Mouse (Mus musculus) CH12.LX (cell line): ENCODE results near the gene Trpc4ap. TPM values are rescaled to one million over a fixed set of nuclear protein-coding genes. Genes with fewer than 3 reads are reported as not detected.

Experiments used
- DNase-seq: peaks from one replicate; pipeline ENCODE4 v3.0.0-alpha.2; 2013; ENCODE audit errors: extremely low read depth
- H3K27ac ChIP-seq: 2 replicates; pipeline ENCODE4 v1.5.1; 2012; ENCODE audit warnings: low read depth, mild to moderate bottlenecking, control low read depth, moderate library complexity; ENCODE audit not compliant: insufficient read depth
- H3K27me3 ChIP-seq: replicated peaks from 2 replicates; pipeline ENCODE3; 2012; ENCODE audit warnings: inconsistent platforms
- H3K36me3 ChIP-seq, 2 experiments: replicated peaks in 1 of 2; 2 replicates each; pipeline versions ENCODE3 to v1.6.1; 2012; ENCODE audit warnings: inconsistent platforms in 1 of 2, low read length in 1 of 2, mild to moderate bottlenecking in 1 of 2, mixed read lengths in 1 of 2, moderate library complexity in 1 of 2; ENCODE audit not compliant: control insufficient read depth in 1 of 2, insufficient read depth in 1 of 2
- H3K4me1 ChIP-seq, 2 experiments: 2 replicates each; pipeline ENCODE4 v1.6.1; 2012; ENCODE audit warnings: inconsistent platforms in 1 of 2, moderate library complexity in 1 of 2; ENCODE audit not compliant: insufficient read depth in 2 of 2, control insufficient read depth in 1 of 2
- H3K4me2 ChIP-seq: 2 replicates; pipeline ENCODE4 v1.6.1; 2012; ENCODE audit warnings: low read depth, mild to moderate bottlenecking, control low read depth; ENCODE audit not compliant: poor library complexity, insufficient read depth, severe bottlenecking
- H3K4me3 ChIP-seq, 3 experiments: fragments of 150-350 bp in 1 of 3; sonication (generic) in 1 of 3; replicated peaks in 1 of 3; 2 replicates each; pipeline versions ENCODE3 to v1.5.1; 2011 to 2012; ENCODE audit warnings: low read depth in 2 of 3, low read length in 2 of 3, mild to moderate bottlenecking in 2 of 3, moderate library complexity in 2 of 3, control low read depth in 1 of 3, improper control_type of control experiment in 1 of 3, inconsistent platforms in 1 of 3, mixed read lengths in 1 of 3; ENCODE audit not compliant: poor library complexity in 1 of 3
- H3K79me2 ChIP-seq: replicated peaks from 2 replicates; pipeline ENCODE4 v1.6.1; 2012; ENCODE audit warnings: mild to moderate bottlenecking, moderate library complexity; ENCODE audit not compliant: control insufficient read depth, poor library complexity, insufficient read depth, severe bottlenecking; ENCODE audit errors: extremely low read depth
- H3K9ac ChIP-seq: 2 replicates; pipeline ENCODE4 v1.6.1; 2012; ENCODE audit warnings: low read depth, mild to moderate bottlenecking, control low read depth, moderate library complexity; ENCODE audit not compliant: insufficient read depth
- H3K9me3 ChIP-seq: replicated peaks from 2 replicates; pipeline ENCODE3; 2012; ENCODE audit warnings: low read length, inconsistent platforms, mixed read lengths
- BHLHE40 ChIP-seq: IDR thresholded peaks from 2 replicates; pipeline ENCODE4 v1.6.1; 2011; ENCODE audit warnings: mild to moderate bottlenecking, low read depth, low read length, improper control_type of control experiment
- CHD2 ChIP-seq: IDR thresholded peaks from 2 replicates; pipeline ENCODE4 v1.6.1; 2011; ENCODE audit warnings: low read length, improper control_type of control experiment
- CTCF ChIP-seq, 2 experiments: IDR thresholded peaks in 1 of 2; conservative IDR thresholded peaks in 1 of 2; 2 replicates each; pipeline ENCODE4 v1.5.1; 2011 to 2012; ENCODE audit warnings: low read depth in 2 of 2, low read length in 2 of 2, improper control_type of control experiment in 1 of 2, inconsistent platforms in 1 of 2, mild to moderate bottlenecking in 1 of 2, moderate library complexity in 1 of 2
- E2F4 ChIP-seq: IDR thresholded peaks from 2 replicates; pipeline ENCODE4 v1.6.1; 2011; ENCODE audit warnings: low read depth, low read length, improper control_type of control experiment; ENCODE audit not compliant: insufficient replicate concordance
- EP300 ChIP-seq: IDR thresholded peaks from 2 replicates; pipeline ENCODE4 v1.6.1; 2011; ENCODE audit warnings: low read length, improper control_type of control experiment
- ETS1 ChIP-seq: conservative IDR thresholded peaks from 2 replicates; pipeline ENCODE4 v1.6.1; 2012; ENCODE audit warnings: low read depth, mild to moderate bottlenecking, inconsistent platforms, low read length, improper control_type of control experiment, moderate library complexity
- GABPA ChIP-seq: IDR thresholded peaks from 2 replicates; pipeline ENCODE4 v1.6.1; 2012; ENCODE audit warnings: low read depth, low read length, improper control_type of control experiment, inconsistent platforms; ENCODE audit not compliant: insufficient replicate concordance
- HCFC1 ChIP-seq: IDR thresholded peaks from 2 replicates; pipeline ENCODE4 v1.6.1; 2012; ENCODE audit warnings: low read depth, mild to moderate bottlenecking, inconsistent platforms, low read length, improper control_type of control experiment
- IRF4 ChIP-seq: IDR thresholded peaks from 2 replicates; pipeline ENCODE4 v1.6.1; 2014; ENCODE audit warnings: low read depth, mild to moderate bottlenecking, inconsistent platforms, low read length, improper control_type of control experiment
- JUND ChIP-seq: conservative IDR thresholded peaks from 2 replicates; pipeline ENCODE4 v1.6.1; 2011; ENCODE audit warnings: low read depth, low read length, improper control_type of control experiment
- MAX ChIP-seq: IDR thresholded peaks from 2 replicates; pipeline ENCODE4 v1.6.1; 2011; ENCODE audit warnings: low read length, improper control_type of control experiment
- MXI1 ChIP-seq: IDR thresholded peaks from 2 replicates; pipeline ENCODE4 v1.6.1; 2011; ENCODE audit warnings: mild to moderate bottlenecking, low read depth, low read length, improper control_type of control experiment
- NELFE ChIP-seq: IDR thresholded peaks from 2 replicates; pipeline ENCODE4 v1.6.1; 2011; ENCODE audit warnings: low read depth, low read length, improper control_type of control experiment
- NRF1 ChIP-seq: IDR thresholded peaks from 2 replicates; pipeline ENCODE4 v1.6.1; 2014; ENCODE audit warnings: low read depth, mild to moderate bottlenecking, inconsistent platforms, low read length, improper control_type of control experiment, moderate library complexity
- PAX5 ChIP-seq: IDR thresholded peaks from 2 replicates; pipeline ENCODE4 v1.6.1; 2012; ENCODE audit warnings: low read length, inconsistent platforms, mixed read lengths
- POLR2A ChIP-seq: IDR thresholded peaks from 2 replicates; pipeline ENCODE4 v1.6.1; 2011; ENCODE audit warnings: low read depth, mild to moderate bottlenecking, improper control_type of control experiment, low read length
- RCOR1 ChIP-seq: conservative IDR thresholded peaks from 2 replicates; pipeline ENCODE4 v1.6.1; 2012; ENCODE audit warnings: low read depth, mild to moderate bottlenecking, inconsistent platforms, low read length, improper control_type of control experiment
- SIN3A ChIP-seq: IDR thresholded peaks from 2 replicates; pipeline ENCODE4 v1.6.1; 2012; ENCODE audit warnings: low read length, improper control_type of control experiment, inconsistent platforms
- TCF12 ChIP-seq: IDR thresholded peaks from 2 replicates; pipeline ENCODE4 v1.6.1; 2014; ENCODE audit warnings: low read depth, mild to moderate bottlenecking, inconsistent platforms, low read length, improper control_type of control experiment
- UBTF ChIP-seq: IDR thresholded peaks from 2 replicates; pipeline ENCODE4 v1.6.1; 2012; ENCODE audit warnings: low read depth, mild to moderate bottlenecking, inconsistent platforms, low read length, improper control_type of control experiment, moderate library complexity
- USF2 ChIP-seq: conservative IDR thresholded peaks from 2 replicates; pipeline ENCODE4 v1.6.1; 2011; ENCODE audit warnings: low read depth, low read length, improper control_type of control experiment
- ZC3H11A ChIP-seq: IDR thresholded peaks from 2 replicates; pipeline ENCODE4 v1.6.1; 2012; ENCODE audit warnings: low read depth, mild to moderate bottlenecking, inconsistent platforms, low read length, improper control_type of control experiment
- ZKSCAN1 ChIP-seq: IDR thresholded peaks from 2 replicates; pipeline ENCODE4 v1.6.1; 2012; ENCODE audit warnings: low read depth, inconsistent platforms, low read length, improper control_type of control experiment, borderline replicate concordance
- ZNF384 ChIP-seq: IDR thresholded peaks from 2 replicates; pipeline ENCODE4 v1.6.1; 2012; ENCODE audit warnings: low read depth, low read length, improper control_type of control experiment, inconsistent platforms
- dilution Hi-C: fragments of 300-500 bp; cut with MboI; formaldehyde crosslinking; loops from 2 replicates; pipeline ENCODE4 v1.14.3; 2020; ENCODE audit warnings: low sequenced_read_pairs; ENCODE audit not compliant: extremely low pct_unique_long_range_greater_than_20kb, extremely low pct_ligation_motif_present
- in situ Hi-C: fragments of 300-500 bp; cut with MboI; formaldehyde crosslinking; loops from 3 replicates; pipeline ENCODE4 v1.14.3; 2019; ENCODE audit warnings: low sequenced_read_pairs, low pct_ligation_motif_present, low pct_unique_long_range_greater_than_20kb, mixed read lengths
- polyA plus RNA-seq: library from polyadenylated mRNA; unstranded; fragments of >175 nt; gene quantifications from 2 replicates; pipeline ENCODE4 v1.2.1, GENCODE M21; 2012; ENCODE audit warnings: low read depth; ENCODE audit not compliant: insufficient read length
- total RNA-seq, 2 experiments: library from RNA; depleted of rRNA; stranded (reverse); fragments of 300-350 nt in 1 of 2; fragments of >200 nt in 1 of 2; gene quantifications; 2 replicates each; pipeline ENCODE4 v1.2.3; 2012 to 2014

Trpc4ap gene
- total and polyA plus RNA-seq, 3 experiments, result 52.8 to 105 (median 55.8) TPM

DNA sequence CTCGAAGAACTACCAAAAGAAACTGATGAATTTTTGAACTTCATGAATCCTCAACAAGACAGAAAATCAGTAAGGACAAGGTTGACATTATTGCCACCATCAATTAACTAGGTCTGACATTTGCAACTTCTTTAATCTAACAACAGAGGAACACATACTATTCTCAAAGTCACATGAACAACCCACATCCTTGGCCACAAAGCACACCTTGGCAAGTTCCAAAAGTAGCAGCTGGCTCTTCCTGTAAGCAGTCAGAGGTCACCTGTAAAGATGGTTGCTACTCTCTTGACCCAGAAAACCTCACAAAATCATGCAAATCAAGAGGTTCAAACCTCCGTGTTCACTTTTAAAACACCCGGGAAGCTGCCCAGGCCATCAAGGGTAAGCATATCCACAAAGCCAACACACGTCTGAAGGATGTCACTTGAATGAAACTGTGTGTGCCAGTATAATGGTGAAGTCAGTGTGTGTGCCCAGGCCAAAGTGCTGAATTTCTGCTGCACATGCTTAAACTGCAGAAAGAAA, 12.5 kb downstream of the Trpc4ap start:
- no peak overlapping the region for H3K9ac ChIP-seq
- TF ChIP-seq ETS1 (no peak), ZC3H11A (no peak), JUND (no peak), MXI1 (no peak), CTCF (conservative IDR thresholded peaks at IDR 0.05 in 1 of 2, IDR thresholded peaks at IDR 0.05 in 1 of 2; ENCODE audit: low read depth in 2 of 2, low read length in 2 of 2) (no peak), BHLHE40 (no peak), NRF1 (no peak), ZKSCAN1 (no peak), PAX5 (no peak), POLR2A (no peak), SIN3A (no peak), USF2 (no peak)
- H3K27ac ChIP-seq, result no peak overlapping the region
- H3K36me3 ChIP-seq, result peaks cover 0 to 16% of the 10 kb centered on the region in 2 experiments
- DNase-seq, result peak; percentile 13
- peaks cover 34% of the 10 kb centered on the region for H3K79me2 ChIP-seq
- no peak overlapping the region for H3K4me3 ChIP-seq
- H3K27me3 ChIP-seq, result no peaks in the 10 kb centered on the region
- dilution Hi-C loops (no loop called here), in situ Hi-C loops (loop anchor here (25.0 kb wide), 1 partner anchor 258 kb away; the partner anchor contains the start of genes Gdf5, Gm15557 and Uqcc1)
- H3K4me2 ChIP-seq, result no peak overlapping the region; the same call in 1 of the 2 replicates
- peaks cover 7 to 43% of the 10 kb centered on the region in 2 experiments for H3K4me1 ChIP-seq
- H3K9me3 ChIP-seq, result no peaks in the 10 kb centered on the region

DNA sequence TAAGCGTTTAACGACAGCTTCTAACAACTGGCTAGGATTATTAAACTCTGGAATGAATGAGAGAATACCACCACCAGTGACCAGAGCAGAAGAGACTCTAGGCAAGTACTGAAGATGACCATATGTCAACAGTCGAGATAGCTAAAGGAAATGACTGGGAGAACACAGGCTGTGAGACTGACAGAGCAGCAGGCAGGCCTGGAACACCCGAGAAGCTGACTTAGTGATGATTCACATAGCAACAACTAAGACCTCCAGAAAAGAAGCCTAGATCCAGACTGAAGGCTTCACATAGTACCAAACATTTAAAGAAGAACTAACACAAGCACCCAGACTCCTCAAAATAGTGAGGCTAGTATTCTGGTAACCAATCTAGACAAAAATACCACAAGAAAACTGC, 17.1 kb downstream of the Trpc4ap start:
- Histone ChIP-seq H3K27ac (no peak overlapping the region), H3K79me2 (peaks cover 26% of the 10 kb centered on the region), H3K27me3 (no peaks in the 10 kb centered on the region), H3K9me3 (no peaks in the 10 kb centered on the region), H3K36me3 (peaks cover 20 to 44% of the 10 kb centered on the region in 2 experiments), H3K9ac (no peak overlapping the region), H3K4me1 (peaks cover 4 to 19% of the 10 kb centered on the region in 2 experiments), H3K4me3 (no peak overlapping the region), H3K4me2 (no peak overlapping the region)
- in situ Hi-C loops, result loop anchor here (25.0 kb wide), 1 partner anchor 262 kb away; the partner anchor contains the start of genes Gdf5, Gm15557 and Uqcc1
- dilution Hi-C loops, result no loop called here
- TF ChIP-seq ZC3H11A, result no peak
- TF ChIP-seq IRF4, result no peak
- TF ChIP-seq E2F4, result no peak
- TF ChIP-seq CHD2, result no peak
- no peak for TF ChIP-seq TCF12
- TF ChIP-seq GABPA, result no peak
- TF ChIP-seq ETS1, result no peak
- no peak for TF ChIP-seq UBTF
- no peak for TF ChIP-seq EP300
- TF ChIP-seq ZNF384, result no peak
- TF ChIP-seq JUND, result no peak
- TF ChIP-seq MAX, result no peak
- TF ChIP-seq PAX5, result no peak
- TF ChIP-seq USF2, result no peak
- no peak for TF ChIP-seq ZKSCAN1
- no peak for TF ChIP-seq SIN3A
- no peak for TF ChIP-seq MXI1
- no peak for TF ChIP-seq RCOR1
- TF ChIP-seq NELFE, result no peak
- no peak for TF ChIP-seq HCFC1
- DNase-seq, result no peak
